Comparison of ENCODE assay signal across 9 mouse cellular contexts in genomic region chr19:5302455-5302854, GRCm38 (mm10). TPM values are rescaled to one million over a fixed set of nuclear protein-coding genes. Genes with fewer than 3 reads are reported as not detected.
DNase-seq lines count a peak whose midpoint lies in the region; ATAC-seq and TF ChIP-seq lines count a peak whose summit lies in the region.
"Had no signal": no experiment of that assay in that cellular context is flagged by ENCODE, and none has a peak within 500 bp of the region (broad histone marks: within the 10 kb centered on the region; RNA-seq: fewer than 3 reads in every experiment).

No protein-coding gene starts in this region.

- ATAC-seq in kidney, embryonic 16.5 days (ENCODE audit: low FRiP score, low TSS enrichment) = no peak

- H3K9me3 ChIP-seq in kidney, embryonic 16.5 days (ENCODE audit: low read length) = peaks cover 7% of the 10 kb centered on the region
- H3K9me3 ChIP-seq in embryonic facial prominence, embryonic 10.5 days = peaks cover 11% of the 10 kb centered on the region
- H3K9me3 ChIP-seq: neural tube, embryonic 13.5 days had no signal

- TF ChIP-seq POLR2A in small intestine, adult 2 months (IDR thresholded peaks at IDR 0.05; ENCODE audit: low read depth, low read length) = no peak

- H3K4me1 ChIP-seq in kidney, embryonic 16.5 days (ENCODE audit: insufficient read depth, low read length) = peaks cover 7% of the 10 kb centered on the region; the same call in 1 of the 2 replicates
- H3K4me1 ChIP-seq in embryonic facial prominence, embryonic 10.5 days = peaks cover 32% of the 10 kb centered on the region
- peaks cover 3% of the 10 kb centered on the region; the same call in 1 of the 2 replicates for H3K4me1 ChIP-seq in small intestine, adult 2 months (ENCODE audit: control insufficient read depth, insufficient read depth, insufficient read length, low read length)

- intact Hi-C loops in left cerebral cortex, postnatal 4 days (cut with DNase I) = no loop called here

- no peak overlapping the region for H3K4me2 ChIP-seq in kidney, embryonic 16.5 days (replicated peaks; ENCODE audit: low read depth, low read length)
- H3K4me2 ChIP-seq: neural tube, embryonic 13.5 days had no signal

- peak; percentile 49 for DNase-seq in kidney, adult 9 months
- DNase-seq in B cell, adult 2 months = peak; percentile 81 to 85
- DNase-seq in ES-CJ7 (ENCODE audit: low read depth, low spot score) = peak; percentile 89
- DNase-seq in embryonic facial prominence, embryonic 10.5 days (ENCODE audit: low spot score) = peak; percentile 64
- DNase-seq in left cerebral cortex, postnatal 4 days = peak; percentile 63
- no peak for DNase-seq in cerebellum, adult 11 months

- H3K27ac ChIP-seq in kidney, embryonic 16.5 days (ENCODE audit: low read length) = no peak overlapping the region
- no peak overlapping the region; the same call in 1 of the 2 replicates for H3K27ac ChIP-seq in embryonic facial prominence, embryonic 10.5 days (replicated peaks)
- H3K27ac ChIP-seq in small intestine, adult 2 months (ENCODE audit: insufficient read depth, low read depth, low read length) = no peak overlapping the region
- H3K27ac ChIP-seq: neural tube, embryonic 13.5 days had no signal

- H3K36me3 ChIP-seq in kidney, embryonic 16.5 days (ENCODE audit: insufficient read depth, low read length) = no peaks in the 10 kb centered on the region
- peaks cover 35% of the 10 kb centered on the region for H3K36me3 ChIP-seq in embryonic facial prominence, embryonic 10.5 days (replicated peaks)
- H3K36me3 ChIP-seq in small intestine, adult 2 months (ENCODE audit: control insufficient read depth, insufficient read depth, low read length) = no peaks in the 10 kb centered on the region

- WGBS in kidney, embryonic 16.5 days = 23% methylated on average over 4 of the region's 4 CpGs
- WGBS in embryonic facial prominence, embryonic 10.5 days = 22% methylated on average over 4 of the region's 4 CpGs
- WGBS in small intestine, adult 2 months = 6% methylated on average over 4 of the region's 4 CpGs

- H3K4me3 ChIP-seq in kidney, embryonic 16.5 days (ENCODE audit: low read length) = no peak overlapping the region
- no peak overlapping the region for H3K4me3 ChIP-seq in embryonic facial prominence, embryonic 10.5 days
- no peak overlapping the region for H3K4me3 ChIP-seq in small intestine, adult 2 months (ENCODE audit: low read depth, low read length)
- H3K4me3 ChIP-seq: neural tube, embryonic 13.5 days had no signal

- peak; percentile 44; the same call in 1 of the 2 replicates for TF ChIP-seq CTCF in small intestine, adult 2 months (IDR thresholded peaks at IDR 0.05; ENCODE audit: extremely low read depth, insufficient read length, insufficient replicate concordance, low read depth, low read length)

- H3K27me3 ChIP-seq in kidney, embryonic 16.5 days (ENCODE audit: insufficient read depth, low read length) = no peaks in the 10 kb centered on the region
- H3K27me3 ChIP-seq in embryonic facial prominence, embryonic 10.5 days (replicated peaks; ENCODE audit: low read depth, poor library complexity, severe bottlenecking) = peaks cover 16% of the 10 kb centered on the region
- peaks cover 3% of the 10 kb centered on the region; the same call in 1 of the 2 replicates for H3K27me3 ChIP-seq in small intestine, adult 2 months (ENCODE audit: control insufficient read depth, insufficient read depth, low read length)

- H3K9ac ChIP-seq in kidney, embryonic 16.5 days (replicated peaks; ENCODE audit: low read length) = no peak overlapping the region
- H3K9ac ChIP-seq: neural tube, embryonic 13.5 days had no signal

RNA-seq across cellular contexts. Expression of gene Gal3st3, which starts 4.3 kb away (rescaled TPM):
- 3.2 and 4.2 TPM in 2 replicates for polyA plus RNA-seq in kidney, embryonic 16.5 days (2015; fragmentation: Nextera tagmentation; extraction: Ambion mirVana)
- 8.5 and 8.6 TPM in 2 replicates for polyA plus RNA-seq in embryonic facial prominence, embryonic 10.5 days (2016; fragmentation: Nextera tagmentation; extraction: Ambion mirVana)
- total RNA-seq in left cerebral cortex, postnatal 4 days (2021) = 10 to 100 TPM; 60.0 to 60.3 TPM
- polyA plus RNA-seq in small intestine, adult 2 months (2012; rRNA removed) = 0.04 TPM in 1 of 2 replicates, not detected in the other

RNA-seq across cellular contexts. Expression of gene Sf3b2, which starts 7.2 kb away (rescaled TPM):
- 344 and 387 TPM in 2 replicates for polyA plus RNA-seq in kidney, embryonic 16.5 days (2015; fragmentation: Nextera tagmentation; extraction: Ambion mirVana)
- polyA plus RNA-seq in embryonic facial prominence, embryonic 10.5 days (2016; fragmentation: Nextera tagmentation; extraction: Ambion mirVana) = 456 and 467 TPM in 2 replicates
- total RNA-seq in left cerebral cortex, postnatal 4 days (2021) = 100 to 1,000 TPM; 188 to 203 TPM
- polyA plus RNA-seq in small intestine, adult 2 months (2012; rRNA removed) = 37.2 and 66.7 TPM in 2 replicates

RNA-seq across cellular contexts. Expression of gene Pacs1, which starts 29.5 kb away (rescaled TPM):
- polyA plus RNA-seq in kidney, embryonic 16.5 days (2015; fragmentation: Nextera tagmentation; extraction: Ambion mirVana) = 23.8 and 27.7 TPM in 2 replicates
- 24.8 and 25.6 TPM in 2 replicates for polyA plus RNA-seq in embryonic facial prominence, embryonic 10.5 days (2016; fragmentation: Nextera tagmentation; extraction: Ambion mirVana)
- total RNA-seq in left cerebral cortex, postnatal 4 days (2021) = 10 to 100 TPM; 90.7 to 92.6 TPM
- 5.9 and 8.9 TPM in 2 replicates for polyA plus RNA-seq in small intestine, adult 2 months (2012; rRNA removed)

RNA-seq across cellular contexts. Expression of gene Catsper1, which starts 33.1 kb away (rescaled TPM):
- polyA plus RNA-seq in kidney, embryonic 16.5 days (2015; fragmentation: Nextera tagmentation; extraction: Ambion mirVana) = not detected in 2 replicates
- not detected in 2 replicates for polyA plus RNA-seq in embryonic facial prominence, embryonic 10.5 days (2016; fragmentation: Nextera tagmentation; extraction: Ambion mirVana)
- not detected for total RNA-seq in left cerebral cortex, postnatal 4 days (2021)
- not detected in 2 replicates for polyA plus RNA-seq in small intestine, adult 2 months (2012; rRNA removed)
- polyA plus RNA-seq: neural tube, embryonic 13.5 days had no signal

RNA-seq across cellular contexts. Expression of gene Cst6, which starts 46.9 kb away (rescaled TPM):
- 0.58 TPM in 1 of 2 replicates, not detected in the other for polyA plus RNA-seq in kidney, embryonic 16.5 days (2015; fragmentation: Nextera tagmentation; extraction: Ambion mirVana)
- 0.24 and 0.65 TPM in 2 replicates for polyA plus RNA-seq in embryonic facial prominence, embryonic 10.5 days (2016; fragmentation: Nextera tagmentation; extraction: Ambion mirVana)
- 10 to 100 TPM in 1 of 2 experiments, 1 to 10 TPM in 1; 6.9 to 10.4 TPM for total RNA-seq in left cerebral cortex, postnatal 4 days (2021)
- polyA plus RNA-seq in small intestine, adult 2 months (2012; rRNA removed) = 226 and 874 TPM in 2 replicates
